Mouse (Mus musculus): ENCODE data around the gene Grb2. TPM values are rescaled to one million over a fixed set of nuclear protein-coding genes. Genes with fewer than 3 reads are reported as not detected.
A peak's percentile ranks its signal among the peaks of the same experiment; 100 is the strongest.

The Grb2 gene
- polyA plus RNA-seq, 1 experiment from 2014 or later, result 184 TPM

DNA sequence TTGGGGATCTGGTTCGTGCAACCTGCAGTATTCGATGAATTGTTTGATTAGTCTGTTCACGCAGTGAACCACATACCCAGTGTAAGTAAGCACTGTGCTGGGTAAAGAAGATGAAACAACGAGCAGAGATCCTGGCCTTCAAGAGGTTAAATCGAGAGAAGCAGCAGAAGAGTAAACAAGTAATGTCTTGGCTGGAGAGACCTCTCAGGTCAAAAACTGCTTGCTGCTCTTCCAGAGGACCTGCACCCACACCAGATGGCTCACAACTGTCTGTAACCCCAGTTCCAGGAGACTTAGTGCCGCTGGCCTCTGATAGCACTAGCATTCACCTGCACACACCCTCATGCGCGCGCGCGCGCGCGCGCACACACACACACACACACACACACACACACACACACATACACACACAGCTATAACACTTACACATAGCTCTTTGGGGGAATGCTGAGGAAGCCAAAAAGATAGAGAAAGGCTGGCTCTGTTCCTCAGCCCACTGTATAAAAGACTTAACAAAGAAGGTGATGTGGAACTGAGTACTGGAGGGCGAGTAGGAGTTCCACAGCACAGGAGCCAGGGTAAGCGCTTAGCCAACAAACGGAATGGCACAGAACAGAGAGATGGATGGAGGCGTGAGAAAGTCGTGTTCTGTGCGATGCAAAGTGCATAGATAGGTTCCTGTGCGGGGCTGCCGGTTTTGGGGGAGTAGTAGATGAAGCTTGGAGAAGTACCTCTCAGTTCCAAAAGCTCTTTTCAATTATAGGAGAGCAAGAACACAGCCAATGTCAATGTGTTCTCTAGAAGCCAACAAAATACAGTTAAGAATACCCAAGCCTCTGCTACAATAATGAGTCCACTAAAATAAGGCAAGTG lies 795 bp upstream of the Grb2 start:
- peak overlapping the region; percentile 99 for H3K4me3 ChIP-seq
- H3K36me3 ChIP-seq, result no peaks in the 10 kb centered on the region
- peak overlapping the region; percentile 91 for H3K4me2 ChIP-seq
- no peaks in the 10 kb centered on the region for H3K9me3 ChIP-seq
- H3K4me1 ChIP-seq (replicated peaks), result peaks cover 32% of the 10 kb centered on the region
- H3K27me3 ChIP-seq, result no peaks in the 10 kb centered on the region
- peak overlapping the region; percentile 95 for H3K27ac ChIP-seq
- WGBS, result 1% methylated on average over 22 of the region's 23 CpGs
- ATAC-seq (ENCODE audit: low FRiP score), result peak; percentile 81
- peak overlapping the region; percentile 99 for H3K9ac ChIP-seq

DNA sequence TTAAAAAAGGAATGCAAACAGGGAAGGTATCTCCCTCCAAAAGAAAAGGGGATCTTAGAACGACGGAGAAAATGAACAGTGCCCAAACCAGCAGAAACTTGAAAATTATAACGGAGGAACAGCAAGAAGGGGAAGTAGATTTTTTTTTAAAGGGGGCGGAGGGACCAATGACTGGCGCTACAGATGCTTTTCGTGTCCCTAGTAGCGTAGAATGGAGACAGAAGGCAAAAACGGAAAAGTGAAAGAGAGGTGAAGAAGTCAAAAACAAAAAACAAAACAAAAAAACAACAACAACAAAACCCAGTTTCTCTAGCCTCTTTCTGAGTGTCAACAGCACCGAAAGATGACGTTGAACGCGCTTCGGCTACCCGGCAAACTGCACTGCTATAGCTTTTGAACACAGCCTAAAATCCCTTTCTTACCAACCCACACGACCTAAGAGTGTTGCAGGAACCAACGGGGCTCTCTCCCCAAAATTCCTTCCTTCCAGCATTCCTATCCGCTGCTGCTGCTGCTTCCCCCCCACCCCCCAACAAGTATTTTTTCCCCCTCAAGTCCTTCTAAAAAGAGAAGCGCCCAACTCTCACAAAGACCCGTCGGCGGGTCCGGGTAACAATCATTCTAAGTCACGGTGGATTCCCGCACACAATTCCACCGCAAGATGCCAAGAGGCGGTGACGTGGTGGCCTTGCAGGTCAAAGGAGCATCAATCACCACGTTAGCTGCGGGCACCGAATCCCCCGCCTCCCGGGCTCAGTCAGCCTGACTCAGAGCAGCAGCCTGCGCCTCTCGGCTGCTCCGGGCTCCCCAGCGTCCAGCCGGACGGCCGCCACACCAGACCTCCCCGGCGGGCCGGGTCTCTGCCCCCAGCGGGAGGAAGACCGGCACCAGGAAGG lies 836 bp downstream of the Grb2 start:
- Histone ChIP-seq H3K4me2 (peak overlapping the region; percentile 91), H3K9me3 (no peaks in the 10 kb centered on the region), H3K27me3 (no peaks in the 10 kb centered on the region), H3K4me3 (peak overlapping the region; percentile 99), H3K36me3 (no peaks in the 10 kb centered on the region), H3K4me1 (replicated peaks) (peaks cover 32% of the 10 kb centered on the region), H3K27ac (peak overlapping the region; percentile 95), H3K9ac (peak overlapping the region; percentile 99)
- ATAC-seq (ENCODE audit: low FRiP score), result peak; percentile 58
- WGBS, result 1% methylated on average over 44 of the region's 44 CpGs

DNA sequence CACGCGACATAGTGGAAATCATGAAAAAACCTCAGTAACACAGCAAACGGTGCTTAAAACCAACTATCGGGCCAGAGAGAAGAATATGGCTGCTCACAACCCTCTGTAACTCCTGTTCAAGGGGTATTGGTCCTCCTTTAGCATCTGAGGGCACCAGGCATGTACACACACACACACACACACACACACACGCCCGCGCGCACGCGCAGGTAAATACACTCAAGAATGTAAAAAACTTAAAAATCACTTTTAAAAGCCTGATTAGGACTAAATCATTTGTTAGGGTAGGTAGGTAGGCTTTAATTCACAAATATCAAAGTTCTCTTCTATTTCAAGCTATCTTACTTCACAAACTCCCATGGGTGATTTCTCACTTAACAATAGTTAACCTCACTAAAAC lies 1.8 kb downstream of the Grb2 start:
- 94% methylated on average over 10 of the region's 10 CpGs for WGBS
- Histone ChIP-seq H3K9ac (peak overlapping the region; percentile 99; the same call in 1 of the 2 replicates), H3K27ac (no peak overlapping the region), H3K36me3 (no peaks in the 10 kb centered on the region), H3K4me1 (replicated peaks) (peaks cover 32% of the 10 kb centered on the region), H3K4me2 (peak overlapping the region; percentile 91), H3K9me3 (no peaks in the 10 kb centered on the region), H3K27me3 (no peaks in the 10 kb centered on the region), H3K4me3 (peak overlapping the region; percentile 99)
- ATAC-seq (ENCODE audit: low FRiP score), result no peak

DNA sequence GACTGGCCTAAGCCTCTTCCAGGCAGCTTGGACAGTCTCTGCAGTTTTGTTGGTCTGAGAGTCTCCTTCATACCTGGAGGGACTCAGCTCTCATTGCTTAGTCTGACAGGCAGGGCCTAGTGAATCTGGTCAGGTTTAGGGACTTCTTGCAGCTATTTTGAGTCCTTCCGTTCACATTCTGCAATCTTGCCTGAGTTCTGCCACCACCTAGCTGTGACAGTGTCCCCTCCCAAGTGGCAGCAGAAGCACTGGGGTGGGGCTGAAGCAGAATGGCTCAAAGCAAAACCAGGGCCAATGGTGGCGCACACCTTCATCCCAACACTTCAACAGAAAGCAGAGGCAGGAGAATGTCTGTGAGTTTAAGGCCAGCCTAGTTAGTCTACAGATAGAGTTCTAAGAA lies 2.8 kb downstream of the Grb2 start:
- no peak overlapping the region for H3K4me2 ChIP-seq
- H3K27ac ChIP-seq, result no peak overlapping the region
- H3K27me3 ChIP-seq, result no peaks in the 10 kb centered on the region
- no peaks in the 10 kb centered on the region for H3K9me3 ChIP-seq
- H3K9ac ChIP-seq, result no peak overlapping the region
- no peak overlapping the region for H3K4me3 ChIP-seq
- no peak for ATAC-seq (ENCODE audit: low FRiP score)
- no peaks in the 10 kb centered on the region for H3K36me3 ChIP-seq
- WGBS, result 91% methylated on average over 2 of the region's 2 CpGs
- H3K4me1 ChIP-seq (replicated peaks), result peaks cover 34% of the 10 kb centered on the region

DNA sequence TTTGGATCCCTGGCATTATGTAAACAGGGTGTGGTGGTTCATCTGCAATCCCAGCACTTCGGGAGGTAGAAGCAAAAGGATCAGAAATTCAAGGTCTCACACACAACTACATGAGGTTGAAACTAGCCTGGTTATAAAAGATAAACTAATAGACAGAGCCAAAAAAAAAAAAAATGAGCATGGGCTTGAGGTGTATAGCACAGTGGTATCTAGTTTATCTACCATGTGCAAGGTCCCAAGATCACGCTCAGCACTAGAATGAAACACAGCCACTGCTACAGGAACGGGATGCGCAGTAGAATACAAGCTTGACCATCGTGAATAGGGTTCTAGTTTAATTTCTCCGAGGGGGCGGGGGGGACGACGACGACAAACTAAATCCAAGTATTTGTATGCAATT lies 3.7 kb downstream of the Grb2 start:
- no peaks in the 10 kb centered on the region for H3K9me3 ChIP-seq
- no peak for ATAC-seq (ENCODE audit: low FRiP score)
- H3K27me3 ChIP-seq, result no peaks in the 10 kb centered on the region
- H3K4me2 ChIP-seq, result no peak overlapping the region
- peaks cover 37% of the 10 kb centered on the region for H3K4me1 ChIP-seq (replicated peaks)
- 94% methylated on average over 10 of the region's 10 CpGs for WGBS
- H3K4me3 ChIP-seq, result no peak overlapping the region
- H3K36me3 ChIP-seq, result no peaks in the 10 kb centered on the region
- no peak overlapping the region for H3K9ac ChIP-seq
- H3K27ac ChIP-seq, result no peak overlapping the region

DNA sequence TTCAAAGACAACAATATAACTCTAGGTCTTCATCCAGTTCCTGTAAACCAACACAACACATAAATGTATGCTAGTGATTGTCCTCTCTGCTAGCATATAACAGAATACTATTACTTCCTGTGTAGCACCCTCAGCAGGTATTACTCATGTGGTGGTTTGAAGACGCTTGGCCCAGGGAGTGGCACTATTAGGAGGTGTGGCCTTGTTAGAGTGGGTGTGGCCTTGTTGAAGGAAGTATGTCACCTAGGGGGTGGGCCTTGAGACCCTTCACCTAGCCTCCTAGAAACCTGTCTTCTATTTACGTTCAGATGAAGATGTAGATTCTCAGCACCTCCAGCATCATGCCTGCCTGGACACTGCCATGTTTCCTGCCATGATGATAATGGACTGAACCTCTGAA lies 4.9 kb downstream of the Grb2 start:
- no peak for ATAC-seq (ENCODE audit: low FRiP score)
- Histone ChIP-seq H3K4me2 (no peak overlapping the region), H3K9ac (no peak overlapping the region), H3K9me3 (no peaks in the 10 kb centered on the region), H3K27ac (no peak overlapping the region), H3K36me3 (no peaks in the 10 kb centered on the region), H3K27me3 (no peaks in the 10 kb centered on the region), H3K4me3 (no peak overlapping the region), H3K4me1 (replicated peaks) (peaks cover 39% of the 10 kb centered on the region)
- 90% methylated on average over 2 of the region's 2 CpGs for WGBS

DNA sequence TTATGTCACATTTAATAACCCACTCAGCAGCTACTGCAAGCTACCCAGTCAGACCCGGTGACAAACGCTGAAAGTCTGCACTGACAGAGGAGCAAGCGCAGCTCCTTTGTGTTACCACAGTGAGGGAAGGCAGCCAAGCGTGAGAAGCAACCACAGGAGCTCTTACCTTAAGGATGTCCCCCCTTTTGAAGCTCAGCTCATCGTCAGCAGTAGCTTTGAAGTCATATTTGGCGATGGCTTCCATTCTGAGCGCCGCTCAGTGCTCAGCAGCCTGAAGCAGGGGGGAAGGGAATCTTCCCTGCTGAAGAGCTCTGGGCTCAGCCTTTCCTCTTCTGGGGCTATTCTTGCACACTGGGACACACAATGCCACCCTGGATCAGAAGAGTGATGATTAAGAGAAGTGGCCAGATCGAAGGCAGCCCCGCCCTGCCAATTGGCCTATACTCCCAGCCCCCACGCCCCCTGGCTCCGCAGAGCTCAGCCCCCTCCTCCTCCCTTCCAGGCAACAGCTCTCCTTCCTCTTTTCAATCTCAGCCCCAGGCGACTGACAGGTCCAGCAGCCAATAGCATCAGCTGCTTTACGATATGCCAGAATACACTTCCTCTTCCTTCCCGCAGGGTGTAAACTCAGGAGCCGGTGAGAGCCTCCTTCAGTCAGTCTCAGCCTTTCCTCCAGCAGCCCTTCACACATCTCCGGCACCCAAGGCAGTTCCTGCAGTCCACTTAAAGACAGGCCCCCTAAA lies 9.2 kb downstream of the Grb2 start:
- Histone ChIP-seq H3K9me3 (no peaks in the 10 kb centered on the region), H3K36me3 (no peaks in the 10 kb centered on the region), H3K4me2 (peak overlapping the region; percentile 78), H3K9ac (peak overlapping the region; percentile 86), H3K4me1 (replicated peaks) (peaks cover 51% of the 10 kb centered on the region), H3K27me3 (no peaks in the 10 kb centered on the region), H3K27ac (peak overlapping the region; percentile 94), H3K4me3 (peak overlapping the region; percentile 58)
- peak; percentile 98 for ATAC-seq (ENCODE audit: low FRiP score)
- WGBS, result 4% methylated on average over 17 of the region's 17 CpGs

DNA sequence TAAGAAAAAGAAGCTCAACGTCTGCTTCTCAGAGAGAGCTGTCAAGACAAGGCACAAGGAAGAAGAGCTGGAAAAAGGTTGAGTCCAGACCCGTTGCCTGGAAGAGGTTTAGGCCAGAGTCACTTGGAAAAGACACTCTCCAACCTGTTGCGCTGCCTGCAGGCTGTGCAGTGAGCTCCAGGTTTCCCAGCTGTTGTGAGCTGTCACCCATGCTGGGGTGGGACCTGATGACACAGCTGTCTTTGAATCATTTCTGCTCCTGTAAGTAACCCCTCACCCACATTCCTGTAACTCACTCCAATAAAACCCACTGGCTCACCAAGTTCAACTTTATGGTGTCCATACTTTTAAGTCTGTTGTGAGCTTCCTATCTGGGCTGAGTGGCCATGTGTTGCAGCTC lies 10.7 kb downstream of the Grb2 start:
- ATAC-seq (ENCODE audit: low FRiP score), result no peak
- H3K9ac ChIP-seq, result peak overlapping the region; percentile 86; the same call in 1 of the 2 replicates
- no peak overlapping the region for H3K27ac ChIP-seq
- H3K27me3 ChIP-seq, result no peaks in the 10 kb centered on the region
- peak overlapping the region; percentile 78 for H3K4me2 ChIP-seq
- H3K36me3 ChIP-seq, result no peaks in the 10 kb centered on the region
- no peaks in the 10 kb centered on the region for H3K9me3 ChIP-seq
- peak overlapping the region; percentile 58 for H3K4me3 ChIP-seq
- H3K4me1 ChIP-seq (replicated peaks), result peaks cover 52% of the 10 kb centered on the region
- WGBS, result 88% methylated on average over 3 of the region's 3 CpGs

DNA sequence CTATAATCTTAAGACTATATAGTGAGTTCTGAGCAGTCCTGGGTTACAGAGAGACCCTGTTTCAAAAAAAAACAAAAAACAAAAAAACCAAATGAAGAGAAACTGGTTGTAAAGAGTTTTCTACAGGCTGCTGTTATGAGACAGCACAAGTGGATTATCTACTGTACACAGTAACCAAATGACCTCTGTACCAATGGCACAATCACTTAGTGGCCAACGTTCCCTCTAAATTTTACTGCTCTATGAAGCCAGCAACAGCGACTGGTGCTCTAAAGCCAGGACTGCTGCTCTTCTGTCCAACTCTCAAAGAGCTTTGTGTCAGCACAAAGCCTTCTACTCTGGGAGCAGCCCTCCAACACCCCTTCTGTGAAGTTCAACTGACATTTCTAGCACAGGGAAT lies 11.3 kb downstream of the Grb2 start:
- H3K4me2 ChIP-seq, result peak overlapping the region; percentile 78
- H3K9ac ChIP-seq, result peak overlapping the region; percentile 86; the same call in 1 of the 2 replicates
- H3K27ac ChIP-seq, result no peak overlapping the region
- no peak for ATAC-seq (ENCODE audit: low FRiP score)
- no peaks in the 10 kb centered on the region for H3K9me3 ChIP-seq
- no peaks in the 10 kb centered on the region for H3K36me3 ChIP-seq
- H3K27me3 ChIP-seq, result no peaks in the 10 kb centered on the region
- 93% methylated on average over 2 of the region's 2 CpGs for WGBS
- peaks cover 54% of the 10 kb centered on the region for H3K4me1 ChIP-seq (replicated peaks)
- peak overlapping the region; percentile 58; the same call in 1 of the 2 replicates for H3K4me3 ChIP-seq

DNA sequence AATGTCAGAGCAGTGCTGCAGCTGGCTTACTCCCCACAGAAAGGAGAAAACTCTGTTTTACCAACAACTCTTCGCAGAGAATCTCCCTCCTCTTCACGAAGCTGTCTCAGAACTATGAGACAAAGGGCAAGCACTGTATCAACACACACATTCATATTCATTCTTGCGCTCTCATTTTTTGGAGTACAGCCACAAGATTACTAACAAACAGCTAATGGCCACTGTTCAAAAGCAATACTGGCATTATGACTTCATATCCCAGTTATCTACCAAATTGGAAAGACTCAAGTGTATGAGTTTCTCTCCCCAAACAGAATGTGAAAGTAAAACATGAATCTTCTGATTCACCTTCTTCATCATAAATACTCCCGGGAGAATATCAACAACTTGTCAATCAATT lies 11.9 kb downstream of the Grb2 start:
- Histone ChIP-seq H3K27me3 (no peaks in the 10 kb centered on the region), H3K36me3 (no peaks in the 10 kb centered on the region), H3K9me3 (no peaks in the 10 kb centered on the region), H3K27ac (no peak overlapping the region), H3K4me2 (peak overlapping the region; percentile 6; the same call in 1 of the 2 replicates), H3K4me1 (replicated peaks) (peaks cover 54% of the 10 kb centered on the region), H3K4me3 (no peak overlapping the region), H3K9ac (no peak overlapping the region)
- no peak for ATAC-seq (ENCODE audit: low FRiP score)
- WGBS, result 90% methylated on average over 4 of the region's 4 CpGs

DNA sequence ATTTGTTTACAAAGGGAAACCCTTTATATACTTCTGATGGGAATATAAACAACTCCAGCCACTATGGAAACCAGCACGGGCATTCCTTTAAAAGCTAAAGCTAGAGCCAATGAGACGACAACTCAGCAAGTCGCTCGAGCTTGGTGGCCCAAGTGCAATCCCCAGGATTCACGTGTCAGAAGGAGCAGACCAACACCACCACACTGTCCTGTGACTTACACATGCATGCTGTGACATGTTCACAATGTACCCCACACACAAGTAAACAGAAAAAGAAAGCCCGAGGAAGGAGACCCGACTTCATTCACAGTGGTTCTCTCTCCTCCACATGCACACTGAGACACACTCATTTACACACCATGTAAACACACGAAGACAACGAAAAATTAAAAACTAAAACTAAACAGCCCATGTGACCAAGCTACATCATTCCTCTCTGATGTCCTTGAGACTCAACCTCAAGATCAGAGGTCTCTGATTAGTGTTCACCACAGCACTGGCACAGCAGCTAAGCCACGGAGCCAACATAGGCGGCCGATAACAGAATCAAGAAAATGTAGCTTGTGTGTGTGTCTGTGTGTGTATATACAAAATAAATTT lies 14.3 kb downstream of the Grb2 start:
- no peak overlapping the region for H3K4me3 ChIP-seq
- no peak for ATAC-seq (ENCODE audit: low FRiP score)
- no peaks in the 10 kb centered on the region for H3K9me3 ChIP-seq
- 93% methylated on average over 12 of the region's 12 CpGs for WGBS
- H3K36me3 ChIP-seq, result peaks cover 7% of the 10 kb centered on the region
- H3K9ac ChIP-seq, result no peak overlapping the region
- H3K27ac ChIP-seq, result no peak overlapping the region
- H3K4me2 ChIP-seq, result no peak overlapping the region
- H3K27me3 ChIP-seq, result no peaks in the 10 kb centered on the region
- H3K4me1 ChIP-seq (replicated peaks), result peaks cover 43% of the 10 kb centered on the region

All from hindbrain, embryonic 13.5 days (tissue).